Mouse (Mus musculus) adrenal gland, adult 8-10 months (tissue): Measurements from ENCODE around the gene Prrx2. TPM values are rescaled to one million over a fixed set of nuclear protein-coding genes. Genes with fewer than 3 reads are reported as not detected.

ENCODE experiments used
- DNase-seq: peaks from one replicate; pipeline ENCODE4 v3.0.0; 2022
- total RNA-seq, 4 experiments: library from RNA; stranded (reverse); gene quantifications; 2 replicates each; pipeline ENCODE4 v1.2.4; 2022

The Prrx2 gene
- total RNA-seq, 4 experiments from 2014 or later, result 0.59 to 2.2 (median 1.3) TPM

DNA sequence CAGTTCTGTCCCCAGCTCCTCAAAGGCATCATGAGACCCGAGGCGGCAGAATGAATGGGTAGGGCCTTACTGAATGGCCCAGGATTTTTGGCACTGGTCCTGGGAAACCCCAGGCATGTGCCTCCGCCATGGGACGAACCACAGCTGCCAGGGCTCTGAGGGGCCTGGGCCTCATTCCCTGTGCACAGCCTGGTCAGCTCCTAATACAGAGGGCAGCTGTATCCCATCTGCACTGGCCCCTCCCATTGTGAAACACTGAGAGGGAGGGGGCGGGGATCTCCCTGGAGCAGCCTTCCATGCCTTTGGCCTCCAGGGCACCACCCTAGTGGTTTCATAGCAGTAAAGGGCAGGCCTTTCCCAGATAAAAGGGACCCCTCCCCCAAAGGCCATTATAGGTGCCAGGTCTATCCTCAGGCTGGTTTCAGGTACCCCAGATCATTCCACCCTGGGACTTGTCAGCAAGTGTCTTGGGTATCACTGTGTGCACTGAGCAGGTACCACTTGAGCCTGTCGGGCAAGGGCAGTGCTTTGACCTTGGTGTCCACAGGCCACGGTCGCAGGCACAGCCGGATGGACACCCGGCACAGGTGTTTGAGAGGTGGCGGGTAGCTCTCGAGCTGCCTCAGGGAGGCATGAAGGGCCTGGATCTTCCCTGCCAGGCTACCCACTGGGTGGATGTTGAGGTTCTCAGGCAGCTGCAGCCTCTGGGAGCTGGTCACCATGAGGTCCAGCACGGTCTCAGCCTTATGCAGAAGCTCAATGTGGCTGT, 11.2 kb upstream of the Prrx2 start:
- DNase-seq, result no peak

DNA sequence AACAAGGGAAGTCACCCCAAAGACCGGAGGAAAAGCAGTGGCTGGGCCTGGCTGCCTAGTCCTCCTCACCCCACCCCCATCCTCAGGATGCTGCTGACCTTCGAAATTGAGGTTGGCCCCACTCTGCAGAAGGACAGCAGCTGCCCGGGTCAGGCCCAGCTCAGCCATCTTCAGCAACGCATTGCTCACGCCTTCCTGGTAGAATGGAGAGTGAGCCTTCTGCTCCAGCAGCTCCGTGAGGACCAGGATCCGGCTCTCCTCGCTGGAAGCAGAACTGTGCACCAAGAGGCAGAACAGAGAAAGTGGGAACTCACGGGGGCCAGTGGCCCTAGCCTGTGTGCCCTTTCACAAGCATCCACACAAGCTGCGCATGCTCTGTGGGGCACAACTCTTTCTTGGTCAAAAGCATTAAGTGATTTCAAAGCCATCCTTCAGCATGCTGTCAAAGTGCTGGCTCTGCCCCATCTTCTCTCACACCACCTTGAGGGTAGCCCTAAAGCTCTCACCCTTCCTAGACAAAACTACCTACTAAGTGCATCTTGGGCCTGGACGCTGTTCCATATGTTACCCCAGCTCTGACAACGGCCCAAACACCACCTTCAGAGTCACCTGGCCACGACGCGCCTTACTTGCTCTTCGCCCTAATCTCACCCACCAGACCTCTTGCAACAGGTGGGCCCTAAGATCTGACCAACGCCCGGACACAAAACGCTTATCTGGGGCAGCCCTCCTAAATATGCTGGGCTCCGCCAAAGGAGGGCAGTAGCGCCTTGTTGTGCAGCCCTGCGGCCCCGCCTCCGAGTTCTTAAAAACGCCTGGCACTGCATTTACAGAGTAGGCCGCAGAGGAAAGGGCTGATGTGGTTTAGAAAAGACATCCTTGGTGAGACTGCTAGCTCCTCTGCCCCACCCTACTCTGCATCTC, 7.7 kb upstream of the Prrx2 start:
- no peak for DNase-seq

DNA sequence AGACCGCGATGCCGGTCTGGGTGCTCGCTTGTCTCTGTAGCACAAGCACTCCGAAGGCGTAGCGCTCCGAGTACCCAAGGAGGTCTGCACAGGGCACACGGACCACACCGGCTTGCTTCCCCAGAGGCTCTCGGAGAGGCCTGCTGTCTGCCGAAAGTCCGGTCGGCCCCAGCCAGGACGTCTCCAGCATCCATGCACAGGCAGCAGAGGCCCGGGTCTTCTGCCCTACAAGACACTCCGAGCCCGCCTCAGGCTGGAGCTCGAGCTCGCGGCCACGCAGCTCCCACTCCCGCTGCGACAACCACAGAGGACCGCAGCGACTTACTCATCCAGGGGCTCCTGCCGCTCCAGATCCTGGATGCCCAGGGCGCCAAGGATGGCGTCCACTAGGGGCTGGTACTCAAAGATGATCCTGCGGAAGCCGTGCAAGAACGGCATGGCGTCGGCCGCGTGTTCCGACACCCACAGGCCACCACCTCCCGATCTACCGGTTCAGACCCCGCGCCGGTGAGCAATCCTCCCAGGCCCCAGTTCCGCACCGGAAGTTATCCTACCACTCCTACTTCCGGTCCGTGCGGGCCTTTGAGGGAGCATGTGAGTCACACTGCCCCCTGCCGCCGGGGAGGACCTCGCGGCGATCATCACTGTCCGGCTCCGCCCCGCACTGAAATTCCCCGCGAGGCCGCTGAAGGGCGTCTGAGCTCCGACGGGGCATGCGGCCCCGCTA, 6.9 kb upstream of the Prrx2 start:
- DNase-seq, result peak; percentile 88

DNA sequence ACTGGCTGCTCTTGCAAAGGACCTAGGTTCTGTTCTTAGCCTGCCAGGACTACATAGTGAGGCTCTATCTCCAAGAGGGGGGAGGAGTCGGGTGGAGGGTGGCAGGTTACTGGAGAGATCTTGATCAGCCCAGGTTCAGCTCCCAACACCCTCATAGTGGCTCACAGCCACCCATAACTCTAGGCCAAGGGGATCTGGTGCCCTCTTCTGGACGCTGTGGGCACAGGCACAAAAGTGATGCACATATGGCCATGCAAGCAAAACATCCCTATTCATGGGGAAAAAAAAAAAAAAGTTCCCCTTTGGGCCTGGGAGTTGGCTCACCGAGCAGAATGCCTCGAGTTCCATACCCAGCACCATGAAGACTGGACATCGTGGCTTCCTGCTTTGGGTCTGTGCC, 5.5 kb upstream of the Prrx2 start:
- no peak for DNase-seq

DNA sequence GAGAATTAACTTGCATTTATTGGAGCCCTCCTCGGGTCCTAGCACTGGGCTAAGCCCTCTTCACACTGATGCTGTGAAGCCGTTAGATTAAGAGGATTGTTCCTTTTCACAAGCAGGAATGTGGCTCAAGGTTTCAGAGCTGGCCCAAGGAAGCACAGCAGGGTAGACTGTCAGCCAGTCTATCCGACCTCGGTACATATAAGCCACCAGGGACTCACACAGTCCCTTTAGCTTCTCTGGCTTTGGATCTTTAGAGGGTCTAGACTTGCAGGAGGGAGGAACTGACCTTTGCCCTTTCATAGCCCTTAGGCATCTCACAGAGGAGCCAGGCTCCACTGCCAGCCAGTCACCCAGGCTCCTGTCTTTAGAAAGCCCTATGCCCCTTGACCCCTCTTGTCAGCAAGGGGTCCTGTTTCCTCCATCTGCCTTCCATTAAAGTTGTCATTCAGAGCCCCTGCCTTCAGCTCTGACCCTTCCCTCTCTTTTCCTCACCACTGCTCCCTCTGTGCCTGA, 4.4 kb upstream of the Prrx2 start, which contains the start of gene Asb6:
Gene Asb6 (minus strand): TSS at position 51 of the 513 bp plus-strand sequence.
- no peak for DNase-seq

DNA sequence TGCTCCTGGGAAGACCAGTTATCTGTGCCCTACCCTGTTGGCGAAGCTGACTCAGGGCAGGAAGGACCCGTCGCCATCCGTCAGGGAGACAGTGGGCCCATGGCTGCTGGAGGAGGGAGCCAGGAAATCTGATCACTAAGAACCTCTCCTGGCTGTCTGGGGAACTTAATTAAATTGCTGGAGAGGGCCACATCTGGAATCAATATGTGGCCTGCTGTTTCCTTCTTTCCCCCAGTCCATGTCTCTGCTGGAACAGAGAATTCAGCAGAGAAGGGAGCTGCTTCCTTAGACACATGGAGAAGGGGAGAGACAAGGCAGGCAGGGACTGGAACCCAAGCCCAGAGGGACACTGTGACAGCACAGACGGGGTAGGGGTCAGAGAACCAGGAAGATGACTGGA, 1.1 kb upstream of the Prrx2 start:
- no peak for DNase-seq

DNA sequence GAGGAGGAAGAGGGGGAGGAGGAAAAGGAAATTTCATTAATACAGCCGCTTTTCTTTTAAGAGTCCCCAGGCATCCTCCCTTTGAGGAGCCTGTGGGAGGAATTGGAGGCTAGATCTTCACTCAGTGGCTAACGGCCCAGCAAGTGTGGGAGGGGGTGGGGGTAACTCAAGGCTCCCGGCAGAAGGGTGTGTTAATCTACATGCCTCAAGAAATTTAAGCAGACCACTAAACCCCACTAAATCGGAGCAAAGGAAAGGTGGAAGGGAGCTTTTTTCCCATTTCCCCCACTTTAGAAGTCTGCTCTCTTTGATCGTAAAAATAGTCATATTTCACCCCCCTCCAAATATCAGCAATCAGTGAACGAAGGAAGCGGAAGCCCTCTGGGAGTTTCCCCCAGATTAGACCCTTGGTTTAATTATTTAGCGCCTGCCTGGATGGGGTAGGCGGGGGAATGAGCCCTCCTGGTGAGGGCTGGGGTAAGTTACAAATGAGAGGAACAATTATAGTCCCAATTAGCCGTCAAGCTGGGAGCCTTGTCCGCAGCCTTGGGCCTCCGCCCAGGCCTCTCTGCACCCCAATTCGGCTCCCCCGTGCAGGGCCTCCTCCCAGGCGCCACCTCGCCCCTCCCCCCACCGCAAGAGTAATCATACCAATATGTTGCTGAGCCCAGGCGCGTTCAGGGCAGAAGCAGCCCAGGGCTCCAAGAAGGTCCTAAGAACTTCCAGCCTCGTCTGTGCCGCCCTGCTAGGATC, 1.6 kb downstream of the Prrx2 start:
- DNase-seq, result no peak

DNA sequence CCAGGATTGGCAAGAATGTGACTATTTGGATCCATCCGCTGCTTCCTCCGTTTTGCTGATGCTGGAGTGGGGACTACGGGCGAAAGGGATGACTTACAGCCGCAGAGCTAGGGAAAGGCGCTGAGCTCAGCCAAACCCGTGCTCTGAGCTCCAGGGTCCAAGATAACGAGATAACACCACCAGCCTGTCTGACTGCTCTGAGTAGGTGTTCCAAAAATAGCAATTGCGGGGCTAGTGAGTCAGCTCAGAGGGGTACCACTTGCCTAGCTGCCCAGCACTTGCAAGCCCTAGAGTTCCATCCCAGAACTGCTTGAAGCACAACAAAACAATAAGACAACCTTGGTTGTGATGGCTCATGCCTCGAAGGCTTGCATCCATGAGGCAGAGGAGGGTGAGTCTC, 7.8 kb downstream of the Prrx2 start:
- no peak for DNase-seq

DNA sequence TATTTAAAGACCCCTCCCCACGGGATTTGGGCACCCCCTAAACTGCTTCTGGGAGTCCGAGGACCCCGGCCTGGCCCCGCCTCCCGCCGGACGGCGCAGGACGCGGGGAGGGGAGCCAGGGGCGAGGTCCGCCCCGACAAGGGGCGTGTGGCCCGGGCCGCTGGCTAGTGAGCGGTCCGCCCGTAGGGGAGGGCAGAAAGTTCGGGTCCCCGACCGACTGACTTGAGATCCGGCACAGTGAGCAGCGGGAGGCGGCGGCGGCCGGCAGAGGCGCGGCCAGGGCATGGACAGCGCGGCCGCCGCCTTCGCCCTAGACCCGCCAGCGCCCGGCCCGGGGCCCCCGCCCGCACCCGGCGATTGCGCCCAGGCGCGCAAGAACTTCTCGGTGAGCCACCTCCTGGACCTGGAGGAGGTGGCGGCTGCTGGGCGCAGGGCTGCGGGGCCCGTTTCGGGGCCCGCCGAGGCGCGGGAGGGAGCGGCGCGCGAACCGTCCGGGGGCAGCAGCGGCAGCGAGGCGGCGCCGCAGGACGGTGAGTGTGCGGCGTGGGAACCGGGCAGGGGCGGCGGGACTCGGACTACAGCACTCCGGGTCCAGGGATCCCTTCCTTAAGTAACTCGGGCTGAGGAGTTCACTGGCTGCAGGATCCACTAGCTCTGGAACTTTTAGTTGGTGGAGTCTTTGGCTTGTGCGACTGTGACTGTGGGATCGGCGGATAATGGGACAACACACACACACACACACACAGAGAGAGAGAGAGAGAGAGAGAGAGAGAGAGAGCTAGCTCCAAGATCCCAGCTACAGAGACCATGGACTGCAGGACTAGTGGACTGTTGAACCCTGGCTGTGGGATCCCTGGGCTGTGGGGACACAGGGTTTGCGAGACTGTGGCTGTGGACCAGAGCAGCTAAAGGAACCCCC, 10.6 kb downstream of the Prrx2 start:
- no peak for DNase-seq

DNA sequence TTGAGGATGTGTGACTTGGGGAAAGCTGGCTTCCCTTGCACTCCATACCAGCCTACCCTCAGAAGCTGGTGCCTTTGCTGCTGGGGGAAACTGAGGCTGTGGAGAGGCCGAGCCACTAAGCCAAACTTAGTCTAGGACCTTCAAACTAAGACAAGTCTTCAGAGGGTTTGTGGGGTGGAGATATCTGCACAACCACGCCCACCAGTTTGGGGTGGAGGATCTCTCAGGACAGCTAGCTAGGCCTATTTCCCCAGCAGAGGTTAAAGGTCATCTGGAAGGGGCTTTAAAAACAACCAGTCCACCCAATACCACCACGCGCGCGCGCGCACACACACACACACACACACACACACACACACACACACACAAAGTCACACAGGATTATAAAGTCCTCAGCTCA, 11.5 kb downstream of the Prrx2 start:
- no peak for DNase-seq

DNA sequence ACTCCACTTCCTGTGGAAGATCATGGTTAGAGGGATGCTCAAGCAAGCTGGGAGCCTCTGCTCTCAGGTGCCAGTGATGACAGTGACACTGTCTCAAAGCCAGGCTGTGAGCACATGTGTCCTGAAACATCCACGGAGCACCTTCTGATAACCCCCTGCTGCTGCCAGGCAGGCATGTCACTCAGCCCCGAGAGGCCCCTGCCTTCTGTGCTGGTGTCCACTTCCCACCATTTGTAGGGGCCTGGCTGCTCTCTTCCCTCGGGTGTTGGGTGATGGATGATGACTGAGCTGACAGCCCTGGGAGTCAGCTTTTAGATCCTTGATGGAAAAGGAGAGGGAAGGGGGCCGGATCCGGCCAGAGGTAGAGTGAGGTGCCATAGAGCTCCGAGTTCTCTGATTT, 12.0 kb downstream of the Prrx2 start:
- no peak for DNase-seq

DNA sequence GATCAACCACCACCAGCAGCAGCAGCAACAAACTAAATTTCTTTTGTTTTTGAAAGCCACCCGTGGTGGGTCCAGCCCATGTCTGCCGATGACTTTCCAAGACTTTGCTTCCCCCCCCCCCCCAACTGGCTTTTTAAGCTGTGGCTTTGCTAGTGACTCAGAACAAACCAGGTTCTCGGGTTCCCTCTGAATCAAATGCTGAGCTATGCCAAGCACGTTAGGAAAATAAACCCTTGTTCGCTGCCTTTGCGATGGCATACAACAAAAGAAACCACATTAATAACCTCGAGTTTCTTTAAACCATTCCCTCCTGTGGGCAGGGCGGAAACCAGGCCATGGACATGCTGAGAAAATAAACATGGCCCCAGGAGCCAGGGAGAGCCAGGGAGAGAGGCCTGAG, 13.4 kb downstream of the Prrx2 start:
- DNase-seq, result no peak

DNA sequence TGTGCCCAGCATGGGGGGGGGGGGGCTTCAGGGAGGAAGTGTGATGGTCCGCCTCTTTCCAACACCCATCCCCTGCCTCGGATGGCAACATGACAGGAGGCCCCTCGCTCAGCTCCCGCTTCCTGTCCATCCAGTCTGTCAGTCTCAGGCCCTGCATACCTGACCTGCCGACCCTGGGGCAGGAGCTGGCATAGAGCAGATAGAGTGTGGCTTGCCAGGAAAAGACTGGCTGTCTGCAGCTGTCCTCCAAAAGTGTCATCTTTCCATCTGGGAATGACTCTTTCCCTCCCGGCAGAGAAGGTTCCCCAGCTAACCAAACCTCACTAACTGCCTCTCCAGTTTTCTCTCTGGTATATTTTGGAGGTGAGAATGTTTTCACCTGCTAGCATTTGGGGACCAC, 15.8 kb downstream of the Prrx2 start:
- DNase-seq, result no peak

DNA sequence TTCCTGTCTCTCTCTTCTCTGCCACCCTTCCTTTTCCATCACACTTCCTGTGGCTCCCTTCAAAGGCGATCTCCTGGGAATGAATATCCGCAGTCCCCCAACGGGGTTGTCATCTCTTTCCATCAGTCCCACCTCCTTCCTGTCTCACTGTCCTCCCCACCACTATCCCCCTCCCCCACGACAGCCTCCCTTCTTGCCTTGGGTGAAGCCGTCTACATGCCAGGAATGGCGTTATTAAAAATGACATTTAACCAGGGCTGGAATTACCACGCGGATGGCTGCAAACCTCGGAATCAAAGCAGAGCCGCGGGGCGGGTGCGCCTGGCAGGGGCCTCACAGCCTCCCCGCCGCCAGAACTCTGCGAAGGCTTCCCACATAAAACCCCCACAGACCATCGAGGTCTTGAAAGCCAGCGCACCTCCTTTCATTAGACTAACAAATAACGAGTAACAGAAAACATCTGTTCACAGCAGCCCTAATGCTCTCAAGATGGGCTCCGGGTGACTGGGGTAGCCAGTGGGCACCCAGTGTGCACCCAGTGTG, 18.1 kb downstream of the Prrx2 start:
- DNase-seq, result no peak

DNA sequence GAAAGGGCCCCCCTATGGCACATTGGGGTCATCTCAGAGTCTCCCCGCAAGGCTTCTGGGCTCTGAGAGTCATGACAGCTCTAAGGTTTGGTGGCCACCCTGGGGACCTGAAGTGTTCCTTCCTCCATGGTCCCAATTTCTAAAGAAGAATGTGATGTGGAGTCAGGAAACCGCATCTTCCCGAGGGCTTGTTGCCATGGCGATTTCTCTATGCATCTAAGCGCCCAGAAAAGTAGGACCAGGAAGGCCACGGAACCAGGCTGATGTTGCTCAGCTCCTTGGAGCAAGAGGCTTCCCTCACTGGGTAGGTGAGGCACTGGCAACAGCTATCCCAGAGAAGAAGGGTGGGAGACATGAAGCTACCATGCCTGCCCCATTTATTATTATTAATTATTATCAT, 22.3 kb downstream of the Prrx2 start:
- no peak for DNase-seq

DNA sequence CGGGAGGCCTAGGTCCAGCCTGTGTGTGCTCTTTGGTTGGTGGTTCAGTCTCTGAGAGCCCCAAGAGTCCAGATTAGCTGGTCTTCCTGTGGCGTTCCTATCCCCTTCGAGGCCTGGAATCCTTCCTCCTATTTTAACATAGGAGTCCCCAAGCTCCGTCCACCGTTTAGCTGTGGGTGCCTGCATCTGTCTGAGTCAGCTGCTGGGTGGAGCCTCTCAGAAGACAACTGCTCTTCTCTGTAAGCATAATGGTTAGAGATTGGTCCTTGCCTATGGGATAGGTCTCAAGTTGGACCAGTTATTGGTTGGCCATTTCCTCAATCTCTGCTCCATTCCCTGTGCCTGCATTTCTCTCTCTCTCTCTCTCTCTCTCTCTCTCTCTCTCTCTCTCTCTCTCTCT, 25.0 kb downstream of the Prrx2 start:
- DNase-seq, result no peak

DNA sequence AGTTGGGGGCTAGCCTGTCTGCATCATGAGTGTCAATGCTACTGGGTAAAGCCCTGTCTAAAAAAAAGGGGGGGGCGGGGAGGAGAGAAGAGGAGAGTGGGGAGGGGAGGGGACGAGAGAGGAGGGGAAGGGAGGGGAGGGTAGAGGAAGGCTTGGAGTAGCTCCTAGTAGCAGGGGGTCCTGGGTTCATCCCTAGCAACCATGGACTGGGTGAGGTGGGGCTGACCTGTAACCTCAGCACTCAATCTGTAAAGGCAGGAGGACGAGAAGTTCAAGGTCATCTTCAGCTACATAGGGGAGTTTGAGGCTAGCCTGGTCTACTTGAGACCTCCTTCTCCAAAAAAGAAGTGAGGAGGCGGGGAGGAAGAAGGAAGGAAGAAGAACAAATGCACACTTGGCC, 27.3 kb downstream of the Prrx2 start:
- no peak for DNase-seq

DNA sequence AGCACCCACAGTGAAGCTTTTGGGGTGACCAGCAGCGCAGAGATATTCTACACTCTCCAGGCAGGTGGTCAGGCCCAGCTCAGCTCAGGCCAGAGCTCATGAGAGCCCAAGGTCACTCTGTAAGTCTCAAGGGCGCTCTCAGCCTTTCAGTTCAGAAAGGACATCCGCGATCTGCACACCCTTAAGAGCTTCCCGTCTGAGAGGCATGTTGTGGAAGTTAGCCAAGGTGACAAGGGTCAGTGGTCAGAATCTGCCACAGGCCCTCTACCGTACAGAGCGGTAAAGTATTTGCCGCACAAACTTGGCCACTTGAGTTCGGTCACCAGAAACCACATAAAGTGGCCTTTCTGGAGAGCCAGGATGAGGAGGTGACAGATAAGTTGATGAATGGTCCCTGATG, 28.8 kb downstream of the Prrx2 start:
- DNase-seq, result peak; percentile 19

DNA sequence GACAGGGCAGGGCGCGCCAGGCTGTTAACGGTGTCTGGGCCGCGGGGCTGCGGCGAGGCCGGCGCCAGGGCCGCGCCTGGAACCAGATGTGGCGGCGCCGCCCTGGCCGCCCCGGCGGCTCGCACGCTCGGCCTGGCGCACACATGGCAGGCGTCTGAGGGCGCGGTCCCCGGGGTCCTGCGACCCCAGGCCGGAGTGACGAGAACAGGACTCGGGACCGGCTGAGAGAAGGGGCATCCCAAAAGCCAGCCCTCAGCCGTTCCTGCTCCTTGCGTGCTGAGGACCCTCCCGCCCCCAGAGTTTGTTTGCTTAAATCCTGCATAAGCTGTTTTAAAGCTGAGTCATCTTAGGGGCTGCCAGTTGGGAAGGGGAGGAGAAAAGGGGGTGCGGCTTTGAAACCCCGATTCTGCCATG, 30.2 kb downstream of the Prrx2 start:
- no peak for DNase-seq

DNA sequence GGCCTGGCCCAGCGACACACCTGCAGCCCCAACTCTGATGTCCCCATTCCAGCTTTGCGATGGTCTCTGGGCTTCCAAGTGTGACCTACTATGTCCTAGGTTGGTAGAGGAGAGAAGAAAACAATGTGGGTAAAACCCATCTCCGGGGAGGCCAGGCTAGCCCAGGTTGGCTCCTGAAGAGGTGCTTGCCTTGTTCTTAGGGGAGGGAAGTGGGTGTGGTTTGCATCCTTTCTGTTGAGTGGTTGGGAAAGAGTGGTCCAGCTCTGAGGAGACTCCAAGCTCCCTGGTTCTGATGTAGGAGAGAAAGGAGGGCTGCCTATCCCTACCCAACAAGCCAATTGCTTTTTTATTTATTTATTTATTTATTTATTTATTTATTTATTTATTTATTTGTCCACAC, 30.7 kb downstream of the Prrx2 start:
- DNase-seq, result no peak

DNA sequence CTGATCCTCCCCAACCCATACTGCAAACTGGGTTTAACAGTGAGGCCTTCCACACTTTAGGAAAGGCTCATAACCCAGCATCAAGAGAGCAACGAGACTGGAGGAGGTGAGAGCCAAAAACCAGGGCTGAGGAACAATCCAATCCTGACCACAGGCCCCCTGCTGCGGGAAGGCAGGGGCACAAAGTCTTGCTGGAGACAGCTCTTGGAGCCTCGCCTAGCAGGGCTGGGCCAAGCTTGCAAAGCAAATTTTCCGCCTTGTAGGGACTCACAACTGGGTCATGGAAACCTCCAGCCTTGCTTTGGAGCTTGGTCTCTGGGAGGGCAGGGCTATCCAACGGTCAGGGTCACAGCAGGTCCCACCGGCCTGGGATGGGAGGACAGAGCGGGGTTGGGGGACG, 36.1 kb downstream of the Prrx2 start:
- no peak for DNase-seq
